Mouse (Mus musculus) hindbrain, embryonic 10.5 days (tissue): ENCODE data around the gene Adssl1. TPM values are rescaled to one million over a fixed set of nuclear protein-coding genes. Genes with fewer than 3 reads are reported as not detected.

ENCODE experiments used
- DNase-seq: peaks from one replicate; pipeline ENCODE4 v3.0.0-alpha.2; 2017; ENCODE audit warnings: low spot score
- H3K27ac ChIP-seq: fragments of 300-500 bp; sonication (generic); 2 replicates; pipeline ENCODE4 v1.5.1; 2016; ENCODE audit warnings: mild to moderate bottlenecking, moderate library complexity
- H3K27me3 ChIP-seq: fragments of 300-500 bp; sonication (generic); 2 replicates; pipeline ENCODE4 v1.6.1; 2016; ENCODE audit warnings: mild to moderate bottlenecking; ENCODE audit not compliant: poor library complexity, insufficient read depth, severe bottlenecking
- H3K36me3 ChIP-seq: fragments of 300-500 bp; sonication (generic); 2 replicates; pipeline ENCODE4 v1.6.1; 2016; ENCODE audit warnings: mild to moderate bottlenecking, moderate library complexity
- H3K4me1 ChIP-seq: fragments of 300-500 bp; sonication (generic); replicated peaks from 2 replicates; pipeline ENCODE4 v1.6.1; 2016; ENCODE audit warnings: mild to moderate bottlenecking
- H3K4me3 ChIP-seq: fragments of 300-500 bp; sonication (generic); 2 replicates; pipeline ENCODE4 v1.5.1; 2016; ENCODE audit warnings: mild to moderate bottlenecking, moderate library complexity
- H3K9me3 ChIP-seq: fragments of 300-500 bp; sonication (generic); 2 replicates; pipeline ENCODE4 v1.6.1; 2016; ENCODE audit warnings: mild to moderate bottlenecking, moderate library complexity
- WGBS: fragments of 180-500 bp; shearing (Covaris S2); methylation state at CpG from one replicate; pipeline ENCODE4 v1.1.7; 2016; 5-methylcytosine and 5-hydroxymethylcytosine counted together
- polyA plus RNA-seq: library from polyadenylated mRNA; unstranded; fragments of >200 nt; fragmentation: Nextera tagmentation; extraction: Ambion mirVana; gene quantifications from 2 replicates; pipeline ENCODE4 v1.2.1, GENCODE M21; 2016

Adssl1 gene
- polyA plus RNA-seq, 1 experiment from 2014 or later, result 3.7 TPM

DNA sequence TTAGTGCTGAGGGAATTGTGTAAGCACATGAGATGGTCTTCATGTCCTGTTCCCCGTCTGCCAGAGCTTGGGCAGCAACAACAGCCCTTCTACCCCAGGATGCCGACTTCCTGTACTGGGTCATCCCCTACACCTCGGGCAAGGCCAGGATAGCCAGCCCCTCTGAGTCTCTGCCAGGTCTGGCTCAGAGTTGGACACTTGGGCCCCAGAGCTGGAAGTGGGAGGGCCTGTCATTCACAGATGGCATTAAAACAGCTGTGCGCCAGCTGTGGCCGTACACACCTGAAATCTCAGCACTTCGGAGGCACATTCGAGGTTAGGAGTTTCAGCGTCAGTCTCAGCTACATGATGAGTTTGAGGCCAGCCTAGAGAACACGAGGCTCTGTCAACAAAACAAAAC, 23.4 kb upstream of the Adssl1 start:
- H3K27me3 ChIP-seq, result peaks cover 22% of the 10 kb centered on the region; the same call in 1 of the 2 replicates
- no peaks in the 10 kb centered on the region for H3K9me3 ChIP-seq
- no peak for DNase-seq
- no peak overlapping the region for H3K27ac ChIP-seq
- WGBS, result 73% methylated on average over 9 of the region's 9 CpGs
- no peak overlapping the region for H3K4me3 ChIP-seq
- peaks cover 67% of the 10 kb centered on the region for H3K4me1 ChIP-seq
- H3K36me3 ChIP-seq, result no peaks in the 10 kb centered on the region

DNA sequence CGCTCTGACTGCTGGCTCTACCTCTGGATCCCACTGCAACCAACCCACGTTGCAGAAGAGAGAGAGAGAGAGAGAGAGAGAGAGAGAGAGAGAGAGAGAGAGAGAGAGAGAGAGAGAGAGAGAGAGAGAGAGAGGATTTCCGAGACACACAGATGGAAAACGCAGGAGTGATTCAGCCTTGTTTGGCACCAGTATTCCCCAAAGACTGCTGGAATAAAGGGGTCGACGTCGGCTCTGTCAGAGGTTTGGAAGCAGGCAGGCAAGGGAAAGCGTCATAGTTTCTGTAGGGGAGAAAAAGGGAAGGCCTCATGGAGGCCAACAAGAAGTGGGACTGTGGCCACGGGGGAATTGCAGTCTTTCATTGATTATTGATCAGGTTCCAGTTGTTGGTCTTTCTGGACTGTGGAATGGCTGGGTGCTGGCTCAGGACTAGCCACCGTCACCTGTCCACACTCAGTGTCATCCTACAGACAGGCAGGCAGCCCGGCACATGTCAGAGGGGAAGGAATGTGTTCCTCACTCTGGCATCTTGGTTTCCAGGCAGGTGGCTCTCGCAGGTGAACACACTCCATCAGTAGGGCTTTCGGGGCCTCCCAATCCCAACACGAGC, 22.8 kb upstream of the Adssl1 start:
- no peak for DNase-seq
- H3K36me3 ChIP-seq, result no peaks in the 10 kb centered on the region
- WGBS, result 74% methylated on average over 14 of the region's 14 CpGs
- H3K4me1 ChIP-seq, result peaks cover 65% of the 10 kb centered on the region
- H3K27ac ChIP-seq, result no peak overlapping the region
- H3K27me3 ChIP-seq, result peaks cover 18% of the 10 kb centered on the region; the same call in 1 of the 2 replicates
- no peak overlapping the region for H3K4me3 ChIP-seq
- no peaks in the 10 kb centered on the region for H3K9me3 ChIP-seq

DNA sequence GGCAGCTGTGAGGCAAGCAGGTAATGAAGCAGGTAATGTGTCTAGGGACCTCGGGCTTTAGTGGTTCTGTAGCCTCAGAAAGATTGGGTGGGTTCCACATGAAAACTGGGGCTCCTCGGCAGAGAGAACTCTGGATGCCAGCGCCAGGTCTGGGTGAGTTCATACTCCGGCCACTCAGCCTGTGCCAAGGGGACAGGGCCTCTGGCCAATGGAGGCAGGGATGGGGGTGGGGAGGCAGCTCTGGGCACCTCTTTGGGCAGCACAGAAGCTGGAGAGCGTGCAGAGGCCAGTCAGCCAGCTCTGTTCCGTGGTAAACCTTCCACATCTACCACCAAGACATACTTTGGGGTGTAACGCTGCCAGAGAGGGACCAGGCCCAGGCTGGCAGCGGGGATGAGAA, 22.2 kb upstream of the Adssl1 start:
- H3K4me3 ChIP-seq, result no peak overlapping the region
- H3K27me3 ChIP-seq, result peaks cover 12% of the 10 kb centered on the region; the same call in 1 of the 2 replicates
- no peak overlapping the region for H3K27ac ChIP-seq
- no peaks in the 10 kb centered on the region for H3K36me3 ChIP-seq
- no peak for DNase-seq
- H3K9me3 ChIP-seq, result no peaks in the 10 kb centered on the region
- peaks cover 59% of the 10 kb centered on the region for H3K4me1 ChIP-seq
- WGBS, result 88% methylated on average over 8 of the region's 8 CpGs

DNA sequence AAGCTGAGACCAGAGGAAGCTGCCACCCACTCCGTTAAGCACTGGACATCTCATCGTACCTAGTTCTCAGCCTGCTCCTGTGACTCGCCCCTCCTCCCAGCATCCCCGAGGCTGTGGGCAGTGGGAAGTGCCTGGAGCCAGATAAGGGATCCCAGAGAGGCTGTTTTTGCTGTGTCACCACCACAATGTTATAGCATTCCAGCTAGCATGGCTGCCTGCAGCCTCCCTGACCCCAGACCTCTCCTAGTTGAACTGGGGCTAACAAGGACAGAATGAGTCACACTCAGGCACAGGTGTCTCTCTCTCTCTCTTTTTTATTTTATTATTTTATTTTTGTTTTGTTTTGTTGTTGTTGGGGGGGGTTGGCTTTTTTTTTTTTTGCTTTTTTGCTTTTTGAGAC, 20.6 kb upstream of the Adssl1 start:
- Histone ChIP-seq H3K36me3 (no peaks in the 10 kb centered on the region), H3K4me1 (peaks cover 43% of the 10 kb centered on the region), H3K27me3 (peaks cover 7% of the 10 kb centered on the region; the same call in 1 of the 2 replicates), H3K4me3 (no peak overlapping the region), H3K27ac (no peak overlapping the region), H3K9me3 (no peaks in the 10 kb centered on the region)
- WGBS, result 39% methylated on average over 4 of the region's 4 CpGs
- DNase-seq, result no peak

DNA sequence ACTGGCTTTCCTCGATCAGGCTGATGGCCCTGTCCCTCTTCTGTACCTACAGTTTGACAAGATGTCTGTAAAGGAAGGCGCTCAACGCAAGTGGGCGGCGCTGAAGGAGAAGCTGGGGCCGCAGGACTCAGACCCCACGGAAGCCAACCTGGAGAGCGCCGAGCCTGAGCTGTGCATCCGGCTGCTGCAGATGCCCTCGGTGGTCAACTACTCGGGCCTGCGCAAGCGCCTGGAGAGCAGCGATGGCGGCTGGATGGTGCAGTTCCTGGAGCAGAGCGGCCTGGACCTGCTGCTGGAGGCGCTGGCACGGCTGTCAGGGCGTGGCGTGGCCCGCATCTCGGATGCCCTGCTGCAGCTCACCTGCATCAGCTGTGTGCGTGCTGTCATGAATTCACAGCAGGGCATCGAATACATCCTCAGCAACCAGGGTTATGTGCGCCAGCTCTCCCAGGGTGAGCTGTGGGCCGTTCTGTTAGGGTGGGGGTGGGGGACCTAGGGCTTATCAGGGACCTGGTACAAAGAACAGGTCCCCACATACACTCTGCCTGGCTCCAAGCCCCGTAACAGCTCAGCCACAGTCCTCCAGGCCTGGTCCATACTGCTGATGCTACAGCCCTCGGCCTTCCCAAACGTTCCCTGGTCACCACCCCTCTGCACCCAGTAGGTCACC, 19.8 kb upstream of the Adssl1 start:
- peaks cover 42% of the 10 kb centered on the region for H3K4me1 ChIP-seq
- H3K27ac ChIP-seq, result peak overlapping the region; percentile 23; the same call in 1 of the 2 replicates
- no peaks in the 10 kb centered on the region for H3K9me3 ChIP-seq
- H3K4me3 ChIP-seq, result no peak overlapping the region
- H3K36me3 ChIP-seq, result no peaks in the 10 kb centered on the region
- H3K27me3 ChIP-seq, result peaks cover 7% of the 10 kb centered on the region; the same call in 1 of the 2 replicates
- no peak for DNase-seq
- WGBS, result 83% methylated on average over 30 of the region's 30 CpGs

DNA sequence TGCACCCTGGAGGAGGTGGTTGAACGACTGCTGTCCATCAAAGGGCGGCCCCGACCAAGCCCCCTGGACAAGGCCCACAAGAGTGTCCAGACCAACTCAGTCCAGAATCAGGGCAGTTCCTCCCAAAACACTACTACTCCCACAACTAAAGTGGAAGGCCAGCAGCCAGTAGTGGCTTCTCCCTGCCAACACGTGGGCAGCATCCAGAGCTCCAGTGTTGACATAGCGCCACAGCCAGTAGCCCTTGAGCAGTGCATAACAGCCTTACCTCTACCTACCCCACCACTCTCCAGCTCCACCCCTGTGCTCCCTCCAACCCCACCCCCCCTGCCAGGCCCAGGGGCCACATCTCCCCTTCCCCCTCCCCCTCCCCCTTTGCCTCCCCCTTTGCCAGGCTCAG, 15.8 kb upstream of the Adssl1 start:
- Histone ChIP-seq H3K36me3 (no peaks in the 10 kb centered on the region), H3K9me3 (no peaks in the 10 kb centered on the region), H3K27me3 (no peaks in the 10 kb centered on the region), H3K4me1 (peaks cover 31% of the 10 kb centered on the region), H3K27ac (no peak overlapping the region), H3K4me3 (no peak overlapping the region)
- 82% methylated on average over 5 of the region's 5 CpGs for WGBS
- no peak for DNase-seq

DNA sequence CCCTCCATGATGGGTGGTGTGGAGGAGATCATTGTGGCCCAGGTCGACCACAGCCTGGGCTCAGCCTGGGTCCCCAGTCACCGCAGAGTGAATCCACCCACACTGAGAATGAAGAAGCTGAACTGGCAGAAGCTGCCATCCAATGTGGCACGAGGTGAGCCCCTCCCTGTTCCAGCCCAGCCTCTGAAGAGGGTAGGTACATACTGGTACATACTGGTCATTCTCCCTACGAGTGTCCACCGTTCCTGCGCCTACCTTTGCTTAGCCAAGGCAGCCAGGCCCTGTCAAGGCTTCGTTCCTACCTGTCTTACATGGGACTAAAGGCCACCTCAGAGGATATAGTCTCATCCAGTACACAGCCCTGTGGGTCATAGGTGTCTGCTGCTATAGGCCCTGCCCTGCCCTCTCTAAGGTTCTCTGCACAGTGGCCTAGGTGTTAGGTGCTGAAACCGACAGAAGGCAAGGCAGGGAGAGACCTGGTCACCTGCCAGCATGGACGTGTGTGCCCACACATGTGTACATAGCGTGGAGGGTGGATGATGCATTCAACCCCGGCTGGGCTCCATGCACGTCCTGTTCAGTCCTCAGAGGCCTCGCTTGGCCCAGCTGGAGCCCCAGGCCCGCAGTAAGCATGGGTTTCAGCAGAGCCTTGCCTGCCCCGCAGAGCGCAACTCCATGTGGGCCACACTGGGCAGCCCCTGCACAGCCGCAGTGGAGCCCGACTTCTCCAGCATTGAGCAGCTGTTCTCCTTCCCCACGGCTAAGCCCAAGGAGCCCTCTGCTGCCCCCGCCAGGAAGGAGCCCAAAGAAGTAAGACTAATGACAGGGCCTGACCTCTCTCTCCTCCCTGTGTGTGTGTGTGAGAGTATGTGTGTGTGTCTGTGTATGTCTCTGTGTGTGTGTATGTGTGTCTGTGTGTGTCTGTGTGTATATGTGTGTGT, 14.9 kb upstream of the Adssl1 start:
- peak; percentile 65 for DNase-seq
- no peaks in the 10 kb centered on the region for H3K36me3 ChIP-seq
- no peaks in the 10 kb centered on the region for H3K27me3 ChIP-seq
- peaks cover 26% of the 10 kb centered on the region for H3K4me1 ChIP-seq
- H3K4me3 ChIP-seq, result no peak overlapping the region
- H3K9me3 ChIP-seq, result no peaks in the 10 kb centered on the region
- H3K27ac ChIP-seq, result peak overlapping the region; percentile 70
- 63% methylated on average over 20 of the region's 20 CpGs for WGBS

DNA sequence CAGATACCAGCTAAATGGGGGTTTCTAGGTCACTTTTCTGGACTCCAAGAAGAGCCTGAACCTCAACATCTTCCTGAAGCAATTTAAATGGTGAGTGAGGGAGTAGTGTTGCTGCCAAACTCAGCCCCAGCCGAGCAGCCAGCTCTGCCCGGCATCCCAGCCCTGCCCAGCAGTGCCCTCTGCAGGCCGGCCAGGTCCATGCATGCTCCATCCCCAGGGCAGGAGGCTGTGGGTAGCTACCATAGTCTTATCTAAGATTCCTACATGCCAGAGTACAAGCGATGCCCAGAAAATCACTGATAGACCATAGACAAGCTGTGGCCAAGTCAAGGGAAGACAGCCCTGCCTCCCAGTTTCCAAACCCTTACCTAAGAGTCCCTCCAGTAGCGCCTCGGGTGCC, 14.1 kb upstream of the Adssl1 start:
- Histone ChIP-seq H3K27ac (peak overlapping the region; percentile 70; the same call in 1 of the 2 replicates), H3K36me3 (0 out of 2 replicates have a peak, but pooled peaks cover 5% of the 10 kb centered on the region), H3K27me3 (no peaks in the 10 kb centered on the region), H3K4me1 (peaks cover 28% of the 10 kb centered on the region), H3K9me3 (no peaks in the 10 kb centered on the region), H3K4me3 (no peak overlapping the region)
- DNase-seq, result peak; percentile 70
- 44% methylated on average over 6 of the region's 6 CpGs for WGBS

DNA sequence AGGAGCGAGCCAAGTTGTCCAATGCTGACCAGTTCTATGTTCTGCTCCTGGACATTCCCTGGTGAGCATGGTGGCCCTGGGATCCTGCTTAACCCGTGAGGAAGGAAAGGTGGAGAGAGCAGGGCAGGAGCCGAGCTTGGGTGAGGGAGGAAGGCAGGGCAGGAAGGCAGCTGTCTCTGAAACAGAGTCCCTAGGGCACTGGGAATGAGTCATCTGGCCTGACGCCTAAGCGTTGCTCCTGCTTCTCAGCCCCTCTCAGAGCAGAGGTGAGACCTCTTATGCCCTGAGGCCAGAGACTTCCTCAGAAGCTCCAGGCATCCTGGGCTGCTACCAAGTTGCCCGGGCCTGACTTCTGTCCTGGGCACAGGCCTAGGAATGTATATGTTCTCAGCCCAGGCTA, 12.8 kb upstream of the Adssl1 start:
- no peak for DNase-seq
- Histone ChIP-seq H3K27me3 (no peaks in the 10 kb centered on the region), H3K4me1 (peaks cover 28% of the 10 kb centered on the region), H3K9me3 (no peaks in the 10 kb centered on the region), H3K4me3 (no peak overlapping the region), H3K27ac (0 out of 2 replicates have a peak overlapping the region, but pooled peaks have one; percentile 1), H3K36me3 (0 out of 2 replicates have a peak, but pooled peaks cover 5% of the 10 kb centered on the region)
- 74% methylated on average over 6 of the region's 6 CpGs for WGBS

DNA sequence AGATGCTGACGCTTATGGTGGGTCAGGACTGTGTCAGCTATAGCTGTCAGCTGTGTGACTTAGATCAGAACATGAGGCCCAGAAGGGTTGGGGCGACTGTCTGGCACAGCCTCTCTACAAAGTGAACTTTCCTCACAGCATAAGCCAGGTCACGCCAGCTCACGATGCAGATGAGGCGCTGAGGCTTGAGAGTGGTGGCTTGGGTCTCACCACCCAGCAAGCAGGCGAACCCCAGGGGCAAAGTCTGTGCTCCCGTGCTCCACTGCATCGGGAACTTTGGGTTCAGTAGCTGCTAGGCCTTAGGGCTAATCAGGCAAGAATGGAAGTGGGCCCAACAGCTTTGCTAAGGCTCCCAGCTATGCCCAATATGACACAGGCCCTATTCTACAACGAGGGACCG, 10.8 kb upstream of the Adssl1 start:
- H3K27me3 ChIP-seq, result no peaks in the 10 kb centered on the region
- H3K4me1 ChIP-seq, result peaks cover 28% of the 10 kb centered on the region
- H3K27ac ChIP-seq, result no peak overlapping the region
- DNase-seq, result no peak
- no peaks in the 10 kb centered on the region for H3K9me3 ChIP-seq
- 91% methylated on average over 10 of the region's 10 CpGs for WGBS
- H3K36me3 ChIP-seq, result 0 out of 2 replicates have a peak, but pooled peaks cover 5% of the 10 kb centered on the region
- H3K4me3 ChIP-seq, result no peak overlapping the region

DNA sequence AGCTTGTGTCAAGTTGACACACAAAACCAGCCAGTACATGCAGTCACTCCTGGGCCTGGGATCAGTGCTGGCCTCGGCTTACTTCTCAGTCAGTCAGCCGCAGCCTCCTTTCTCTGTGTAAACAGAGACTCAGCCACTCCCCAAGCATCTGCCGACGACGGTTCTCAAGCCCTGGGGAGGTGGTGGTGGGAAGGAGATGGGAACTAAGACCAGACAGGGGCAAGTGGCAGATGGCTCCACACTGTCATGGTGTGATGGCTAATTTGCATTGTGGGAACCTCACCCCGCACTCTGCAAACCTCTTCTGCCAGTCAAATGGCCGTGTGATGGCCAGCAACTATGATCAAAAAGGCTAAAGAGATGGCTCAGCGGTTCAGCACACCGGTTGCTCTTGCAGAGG, 3.2 kb upstream of the Adssl1 start:
- peaks cover 37% of the 10 kb centered on the region for H3K27me3 ChIP-seq
- 50% methylated on average over 9 of the region's 9 CpGs for WGBS
- no peak overlapping the region for H3K4me3 ChIP-seq
- H3K36me3 ChIP-seq, result no peaks in the 10 kb centered on the region
- no peaks in the 10 kb centered on the region for H3K9me3 ChIP-seq
- peaks cover 46% of the 10 kb centered on the region for H3K4me1 ChIP-seq
- H3K27ac ChIP-seq, result no peak overlapping the region
- DNase-seq, result no peak

DNA sequence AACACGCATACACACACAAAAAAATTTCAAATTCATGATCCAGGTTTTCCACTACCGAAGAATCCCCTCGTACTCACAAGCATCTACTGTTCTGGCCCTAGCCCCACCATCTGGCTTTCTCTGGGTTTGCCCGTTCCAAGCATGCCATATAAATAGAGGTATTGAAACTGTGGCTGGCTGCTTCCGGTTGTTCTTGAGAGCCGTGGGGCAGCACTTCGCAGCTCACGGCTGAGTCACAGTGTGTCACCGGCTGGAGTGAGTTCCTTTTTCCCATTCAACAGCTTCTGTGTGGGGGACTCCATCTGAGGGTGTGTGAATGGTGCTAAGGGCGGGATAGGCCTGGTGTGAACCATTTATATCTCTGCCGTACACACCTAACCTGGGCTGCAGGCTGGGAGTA, 2.7 kb upstream of the Adssl1 start:
- Histone ChIP-seq H3K36me3 (no peaks in the 10 kb centered on the region), H3K9me3 (no peaks in the 10 kb centered on the region), H3K4me1 (peaks cover 46% of the 10 kb centered on the region), H3K27ac (no peak overlapping the region), H3K4me3 (no peak overlapping the region), H3K27me3 (peaks cover 42% of the 10 kb centered on the region)
- WGBS, result 89% methylated on average over 11 of the region's 11 CpGs
- DNase-seq, result no peak
